Mouse (Mus musculus): ENCODE results near the gene Kcns1. TPM values are rescaled to one million over a fixed set of nuclear protein-coding genes. Genes with fewer than 3 reads are reported as not detected.

Gene Kcns1
- total RNA-seq, 1 experiment = 0.80 TPM

GRCm38 (mm10) chr2:164137754-164138153 lies 33.2 kb downstream of the Kcns1 start:
- Histone ChIP-seq H3K27ac (ENCODE audit: insufficient read depth, low read depth, low read length, poor library complexity, severe bottlenecking) (no peak overlapping the region), H3K4me1 (ENCODE audit: control insufficient read depth in 2 of 2, insufficient read depth in 2 of 2, low read length in 2 of 2, poor library complexity in 1 of 2) (no peaks in the 10 kb centered on the region; a peak in 1 of 4 replicates), H3K9me3 (ENCODE audit: control insufficient read depth, insufficient read depth, low read depth, low read length) (no peaks in the 10 kb centered on the region), H3K4me3 (ENCODE audit: insufficient read depth in 1 of 2, low read depth in 1 of 2, low read length in 2 of 2, poor library complexity in 1 of 2, severe bottlenecking in 1 of 2) (no peak overlapping the region), H3K36me3 (ENCODE audit: control insufficient read depth, insufficient read depth, low read length, poor library complexity, severe bottlenecking) (peaks cover 2% of the 10 kb centered on the region; the same call in 1 of the 2 replicates), H3K9ac (ENCODE audit: insufficient read depth, low read depth, low read length, poor library complexity, severe bottlenecking) (no peak overlapping the region)
- TF ChIP-seq ZC3H11A (IDR thresholded peaks at IDR 0.05; ENCODE audit: borderline replicate concordance, low read depth, low read length) = no peak
- no peak for TF ChIP-seq MAFK (IDR thresholded peaks at IDR 0.05; ENCODE audit: insufficient read depth, low read depth, low read length)
- no peak for TF ChIP-seq ZNF384 (IDR thresholded peaks at IDR 0.05; ENCODE audit: low read depth, low read length)
- no peak for TF ChIP-seq CHD2 (IDR thresholded peaks at IDR 0.05; ENCODE audit: low read depth, low read length)
- TF ChIP-seq HCFC1 (IDR thresholded peaks at IDR 0.05; ENCODE audit: borderline replicate concordance, insufficient read depth, low read length) = no peak
- no peak for DNase-seq (ENCODE audit: low read depth, low spot score)
- in situ Hi-C loops (cut with MboI; ENCODE audit: low sequenced_read_pairs in 2 of 2, unreplicated experiment in 2 of 2) = no loop called here

- H3K4me1 ChIP-seq (ENCODE audit: control insufficient read depth in 2 of 2, insufficient read depth in 2 of 2, low read length in 2 of 2, poor library complexity in 1 of 2) = no peaks in the 10 kb centered on the region; a peak in 1 of 4 replicates
- H3K4me3 ChIP-seq (ENCODE audit: insufficient read depth in 1 of 2, low read depth in 1 of 2, low read length in 2 of 2, poor library complexity in 1 of 2, severe bottlenecking in 1 of 2) = no peak overlapping the region
- no peak overlapping the region for H3K27ac ChIP-seq (ENCODE audit: insufficient read depth, low read depth, low read length, poor library complexity, severe bottlenecking)
- TF ChIP-seq ZC3H11A (IDR thresholded peaks at IDR 0.05; ENCODE audit: borderline replicate concordance, low read depth, low read length) = no peak
- no peak overlapping the region for H3K9ac ChIP-seq (ENCODE audit: insufficient read depth, low read depth, low read length, poor library complexity, severe bottlenecking)
- no peaks in the 10 kb centered on the region for H3K9me3 ChIP-seq (ENCODE audit: control insufficient read depth, insufficient read depth, low read depth, low read length)
- in situ Hi-C loops (cut with MboI; ENCODE audit: low sequenced_read_pairs in 2 of 2, unreplicated experiment in 2 of 2) = no loop called here
- no peak for DNase-seq (ENCODE audit: low read depth, low spot score)
- peaks cover 4% of the 10 kb centered on the region; the same call in 1 of the 2 replicates for H3K36me3 ChIP-seq (ENCODE audit: control insufficient read depth, insufficient read depth, low read length, poor library complexity, severe bottlenecking)
Observed at GRCm38 (mm10) chr2:164136393-164136792, 34.5 kb downstream of the Kcns1 start.

GRCm38 (mm10) chr2:164135367-164135766 lies 35.5 kb downstream of the Kcns1 start:
- Histone ChIP-seq H3K9me3 (ENCODE audit: control insufficient read depth, insufficient read depth, low read depth, low read length) (no peaks in the 10 kb centered on the region), H3K36me3 (ENCODE audit: control insufficient read depth, insufficient read depth, low read length, poor library complexity, severe bottlenecking) (peaks cover 5% of the 10 kb centered on the region; the same call in 1 of the 2 replicates), H3K4me1 (ENCODE audit: control insufficient read depth in 2 of 2, insufficient read depth in 2 of 2, low read length in 2 of 2, poor library complexity in 1 of 2) (no peaks in the 10 kb centered on the region; a peak in 1 of 4 replicates), H3K9ac (ENCODE audit: insufficient read depth, low read depth, low read length, poor library complexity, severe bottlenecking) (no peak overlapping the region), H3K27ac (ENCODE audit: insufficient read depth, low read depth, low read length, poor library complexity, severe bottlenecking) (no peak overlapping the region), H3K4me3 (ENCODE audit: insufficient read depth in 1 of 2, low read depth in 1 of 2, low read length in 2 of 2, poor library complexity in 1 of 2, severe bottlenecking in 1 of 2) (no peak overlapping the region)
- no peak for TF ChIP-seq HCFC1 (IDR thresholded peaks at IDR 0.05; ENCODE audit: borderline replicate concordance, insufficient read depth, low read length)
- no peak for TF ChIP-seq CHD2 (IDR thresholded peaks at IDR 0.05; ENCODE audit: low read depth, low read length)
- TF ChIP-seq MAFK (IDR thresholded peaks at IDR 0.05; ENCODE audit: insufficient read depth, low read depth, low read length) = no peak
- TF ChIP-seq ZNF384 (IDR thresholded peaks at IDR 0.05; ENCODE audit: low read depth, low read length) = no peak
- TF ChIP-seq ZC3H11A (IDR thresholded peaks at IDR 0.05; ENCODE audit: borderline replicate concordance, low read depth, low read length) = no peak
- DNase-seq (ENCODE audit: low read depth, low spot score) = no peak
- in situ Hi-C loops (cut with MboI; ENCODE audit: low sequenced_read_pairs in 2 of 2, unreplicated experiment in 2 of 2) = no loop called here

- Histone ChIP-seq H3K4me3 (ENCODE audit: insufficient read depth in 1 of 2, low read depth in 1 of 2, low read length in 2 of 2, poor library complexity in 1 of 2, severe bottlenecking in 1 of 2) (no peak overlapping the region), H3K4me1 (ENCODE audit: control insufficient read depth in 2 of 2, insufficient read depth in 2 of 2, low read length in 2 of 2, poor library complexity in 1 of 2) (no peaks in the 10 kb centered on the region), H3K27ac (ENCODE audit: insufficient read depth, low read depth, low read length, poor library complexity, severe bottlenecking) (no peak overlapping the region), H3K36me3 (ENCODE audit: control insufficient read depth, insufficient read depth, low read length, poor library complexity, severe bottlenecking) (peaks cover 5% of the 10 kb centered on the region; the same call in 1 of the 2 replicates), H3K9me3 (ENCODE audit: control insufficient read depth, insufficient read depth, low read depth, low read length) (no peaks in the 10 kb centered on the region), H3K9ac (ENCODE audit: insufficient read depth, low read depth, low read length, poor library complexity, severe bottlenecking) (no peak overlapping the region)
- DNase-seq (ENCODE audit: low read depth, low spot score) = no peak
- in situ Hi-C loops (cut with MboI; ENCODE audit: low sequenced_read_pairs in 2 of 2, unreplicated experiment in 2 of 2) = no loop called here
- TF ChIP-seq CHD2 (IDR thresholded peaks at IDR 0.05; ENCODE audit: low read depth, low read length) (no peak), ZC3H11A (IDR thresholded peaks at IDR 0.05; ENCODE audit: borderline replicate concordance, low read depth, low read length) (no peak), MAFK (IDR thresholded peaks at IDR 0.05; ENCODE audit: insufficient read depth, low read depth, low read length) (no peak), HCFC1 (IDR thresholded peaks at IDR 0.05; ENCODE audit: borderline replicate concordance, insufficient read depth, low read length) (no peak), ZNF384 (IDR thresholded peaks at IDR 0.05; ENCODE audit: low read depth, low read length) (no peak)
Observed at GRCm38 (mm10) chr2:164134563-164134962, 36.4 kb downstream of the Kcns1 start.

GRCm38 (mm10) chr2:164131586-164131985 lies 39.3 kb downstream of the Kcns1 start:
- Histone ChIP-seq H3K27ac (ENCODE audit: insufficient read depth, low read depth, low read length, poor library complexity, severe bottlenecking) (no peak overlapping the region), H3K36me3 (ENCODE audit: control insufficient read depth, insufficient read depth, low read length, poor library complexity, severe bottlenecking) (peaks cover 10% of the 10 kb centered on the region), H3K9me3 (ENCODE audit: control insufficient read depth, insufficient read depth, low read depth, low read length) (no peaks in the 10 kb centered on the region), H3K4me3 (ENCODE audit: insufficient read depth in 1 of 2, low read depth in 1 of 2, low read length in 2 of 2, poor library complexity in 1 of 2, severe bottlenecking in 1 of 2) (no peak overlapping the region), H3K4me1 (ENCODE audit: control insufficient read depth in 2 of 2, insufficient read depth in 2 of 2, low read length in 2 of 2, poor library complexity in 1 of 2) (no peaks in the 10 kb centered on the region), H3K9ac (ENCODE audit: insufficient read depth, low read depth, low read length, poor library complexity, severe bottlenecking) (no peak overlapping the region)
- TF ChIP-seq ZNF384 (IDR thresholded peaks at IDR 0.05; ENCODE audit: low read depth, low read length) = no peak
- TF ChIP-seq HCFC1 (IDR thresholded peaks at IDR 0.05; ENCODE audit: borderline replicate concordance, insufficient read depth, low read length) = no peak
- TF ChIP-seq MAFK (IDR thresholded peaks at IDR 0.05; ENCODE audit: insufficient read depth, low read depth, low read length) = no peak
- TF ChIP-seq ZC3H11A (IDR thresholded peaks at IDR 0.05; ENCODE audit: borderline replicate concordance, low read depth, low read length) = no peak
- no peak for TF ChIP-seq CHD2 (IDR thresholded peaks at IDR 0.05; ENCODE audit: low read depth, low read length)
- in situ Hi-C loops (cut with MboI; ENCODE audit: low sequenced_read_pairs in 2 of 2, unreplicated experiment in 2 of 2) = no loop called here
- DNase-seq (ENCODE audit: low read depth, low spot score) = no peak

Data from ES-E14 (cell line).